In the genomic region with DNA sequence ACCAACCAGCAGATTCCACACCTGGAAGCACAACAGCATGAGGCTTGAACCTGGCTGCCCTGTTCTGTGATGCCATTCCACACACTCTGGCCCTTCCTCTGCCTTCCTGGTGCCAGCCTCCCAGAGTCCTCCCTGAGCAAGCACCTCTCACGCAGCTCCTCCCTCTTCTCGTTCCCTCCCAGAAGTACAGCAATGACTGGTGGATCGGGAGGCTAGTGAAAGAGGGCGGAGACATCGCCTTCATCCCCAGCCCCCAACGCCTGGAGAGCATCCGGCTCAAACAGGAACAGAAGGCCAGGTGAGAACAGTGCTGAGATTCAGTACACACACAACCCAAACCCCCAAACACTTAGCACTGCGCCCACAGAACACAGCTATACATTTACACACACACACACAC, we compare ENCODE assay signal across 1 mouse cellular context.
TF ChIP-seq lines count a peak whose summit lies in the region.

No protein-coding gene starts in this region.

TF ChIP-seq in CH12.LX, 34 proteins besides CTCF, POLR2A, EP300 and RAD21 (continued from another document):
- no peak for TF ChIP-seq TCF12 (IDR thresholded peaks at IDR 0.05; ENCODE audit: low read depth, low read length)
- peak; percentile 46 for TF ChIP-seq NELFE (IDR thresholded peaks at IDR 0.05; ENCODE audit: low read depth, low read length)
- peak; percentile 55; the same call in 1 of the 2 replicates for TF ChIP-seq TBP (conservative IDR thresholded peaks at IDR 0.05; ENCODE audit: low read depth, low read length)
- peak; percentile 34; the same call in 1 of the 2 replicates for TF ChIP-seq MXI1 (IDR thresholded peaks at IDR 0.05; ENCODE audit: low read depth, low read length)
- TF ChIP-seq POLR2AphosphoS2 (IDR thresholded peaks at IDR 0.05; ENCODE audit: low read depth, low read length): no peak
- TF ChIP-seq SIN3A (IDR thresholded peaks at IDR 0.05; ENCODE audit: low read length): 0 out of 2 replicates have a peak, but pooled peaks have one; percentile 33
- TF ChIP-seq ZKSCAN1 (IDR thresholded peaks at IDR 0.05; ENCODE audit: borderline replicate concordance, low read depth, low read length): no peak
- TF ChIP-seq ZC3H11A (IDR thresholded peaks at IDR 0.05; ENCODE audit: low read depth, low read length): no peak
- peak; percentile 83 for TF ChIP-seq IRF4 (IDR thresholded peaks at IDR 0.05; ENCODE audit: low read depth, low read length)
- no peak for TF ChIP-seq MAZ (IDR thresholded peaks at IDR 0.05; ENCODE audit: low read depth, low read length)
- TF ChIP-seq MAX (IDR thresholded peaks at IDR 0.05; ENCODE audit: low read length): peak; percentile 60; the same call in 1 of the 2 replicates
- TF ChIP-seq CHD2 (IDR thresholded peaks at IDR 0.05; ENCODE audit: low read length): peak; percentile 63; the same call in 1 of the 2 replicates
- TF ChIP-seq UBTF (IDR thresholded peaks at IDR 0.05; ENCODE audit: low read depth, low read length): no peak
- peak; percentile 49; the same call in 1 of the 2 replicates for TF ChIP-seq NRF1 (IDR thresholded peaks at IDR 0.05; ENCODE audit: low read depth, low read length)
- TF ChIP-seq CHD1 (IDR thresholded peaks at IDR 0.05; ENCODE audit: low read depth, low read length): no peak
- TF ChIP-seq JUND (conservative IDR thresholded peaks at IDR 0.05; ENCODE audit: low read depth, low read length): peak; percentile 48; the same call in 1 of the 2 replicates
- no peak for TF ChIP-seq PAX5 (IDR thresholded peaks at IDR 0.05; ENCODE audit: low read length)
- TF ChIP-seq ETS1 (conservative IDR thresholded peaks at IDR 0.05; ENCODE audit: low read depth, low read length): 0 out of 2 replicates have a peak, but pooled peaks have one; percentile 13
- no peak for TF ChIP-seq USF1 (IDR thresholded peaks at IDR 0.05; ENCODE audit: low read depth, low read length)
- peak; percentile 45; the same call in 1 of the 2 replicates for TF ChIP-seq MYC (IDR thresholded peaks at IDR 0.05; ENCODE audit: low read depth, low read length)
- TF ChIP-seq KAT2A (IDR thresholded peaks at IDR 0.05; ENCODE audit: insufficient replicate concordance, low read length): no peak
